Mouse (Mus musculus) kidney, adult 2 months (tissue): ENCODE measurements at regions not wholly inside any gene's neighbourhood (a gene's known extent, or its start where the extent isn't known, plus 50 kb on each side); places are given as distances from the start of the nearest gene placed in this dataset.

ENCODE experiments used
- CTCF ChIP-seq: fragments of 200-500 bp; conservative IDR thresholded peaks from 2 replicates; pipeline ENCODE4 v1.5.1; 2011; ENCODE audit warnings: low read depth, mild to moderate bottlenecking, control low read depth, low read length, moderate library complexity, mixed read lengths; ENCODE audit not compliant: insufficient read depth, insufficient read length
- POLR2A ChIP-seq: fragments of 200-500 bp; IDR thresholded peaks from one replicate; pipeline ENCODE4 v1.6.1; 2011; ENCODE audit warnings: low read depth, low read length, control low read depth

- TF ChIP-seq POLR2A (no peak), CTCF (no peak)
These were observed 101.8 kb downstream of the Gm12728 start for GRCm38 (mm10) chr4:105891438-105891837.
